Mouse (Mus musculus) heart, postnatal 25 days (tissue): ENCODE measurements around the gene Eme2. TPM values are rescaled to one million over a fixed set of nuclear protein-coding genes. Genes with fewer than 3 reads are reported as not detected.

ENCODE experiments used
- DNase-seq: peaks from one replicate; pipeline ENCODE4 v3.0.0; 2022; ENCODE audit warnings: low spot score
- intact Hi-C: fragments of 180-260 bp; cut with DNase I; formaldehyde crosslinking; loops from one replicate; pipeline ENCODE4 v1.15.1; 2025
- total RNA-seq, 2 experiments: library from RNA; stranded (reverse); gene quantifications; 2 replicates each; pipeline ENCODE4 v1.2.3; 2021

The Eme2 gene
- total RNA-seq, 2 experiments from 2014 or later, result 17.8 to 19.9 TPM

- no peak for DNase-seq
- intact Hi-C loops, result loop anchor here (2.0 kb wide), 1 partner anchor 38 kb away; the partner anchor contains the start of genes Nubp2 and Spsb3
Measured at GRCm38 (mm10) chr17:24848600-24849031, 46.3 kb downstream of the Eme2 start.

GRCm38 (mm10) chr17:24847386-24847785 lies 47.5 kb downstream of the Eme2 start:
- DNase-seq, result no peak

GRCm38 (mm10) chr17:24844525-24844924 lies 50.4 kb downstream of the Eme2 start:
- DNase-seq, result no peak
- intact Hi-C loops, result no loop called here

More at GRCm38 (mm10) chr17:24847386-24847785, 47.5 kb downstream of the Eme2 start:
- intact Hi-C loops, result no loop called here

- intact Hi-C loops, result no loop called here
- DNase-seq, result no peak
Measured at GRCm38 (mm10) chr17:24842631-24843030, 52.3 kb downstream of the Eme2 start.

- DNase-seq, result no peak
- intact Hi-C loops, result no loop called here
Measured at GRCm38 (mm10) chr17:24841133-24841532, 53.8 kb downstream of the Eme2 start.

- intact Hi-C loops, result no loop called here
- no peak for DNase-seq
Measured at GRCm38 (mm10) chr17:24840341-24840740, 54.5 kb downstream of the Eme2 start.

GRCm38 (mm10) chr17:24839842-24840241 lies 55.0 kb downstream of the Eme2 start, which contains the start of gene Hagh:
Gene Hagh (plus strand): TSS chr17:24840143.
- no peak for DNase-seq
- intact Hi-C loops, result no loop called here

Other genes starting within 250 kb of the Eme2 start
- gene Slc9a3r2, start 244.8 kb downstream of the Eme2 start, total RNA-seq, result 100 to 1,000 TPM in 1 of 2 experiments, 10 to 100 TPM in 1; 96.0 to 135 TPM
- gene Npw, start 236.6 kb downstream of the Eme2 start, total RNA-seq, result not detected
- 10 to 100 TPM; 17.5 to 17.9 TPM for gene Zfp598, start 225.4 kb downstream of the Eme2 start, total RNA-seq
- not detected for gene Syngr3, start 205.1 kb downstream of the Eme2 start, total RNA-seq
- 10 to 100 TPM; 21.9 to 22.1 TPM for gene Gfer, start 198.9 kb downstream of the Eme2 start, total RNA-seq
- gene Noxo1, start 198.9 kb downstream of the Eme2 start, total RNA-seq, result under 1 TPM; 0.50 to 0.55 TPM
- 10 to 100 TPM; 16.0 to 16.9 TPM for gene Tbl3, start 187.4 kb downstream of the Eme2 start, total RNA-seq
- not detected for gene Rnf151, start 177.0 kb downstream of the Eme2 start, total RNA-seq
- gene Rps2, start 177.0 kb downstream of the Eme2 start, total RNA-seq, result 100 to 1,000 TPM; 745 to 758 TPM
- gene Ndufb10, start 170.6 kb downstream of the Eme2 start, total RNA-seq, result 1,000 to 10,000 TPM; 1,080 to 1,118 TPM
- gene Rpl3l, start 167.3 kb downstream of the Eme2 start, total RNA-seq, result 100 to 1,000 TPM; 375 to 390 TPM
- 100 to 1,000 TPM; 191 to 194 TPM for gene Msrb1, start 158.4 kb downstream of the Eme2 start, total RNA-seq
- not detected for gene Hs3st6, start 142.1 kb downstream of the Eme2 start, total RNA-seq
- gene Meiob, start 90.8 kb downstream of the Eme2 start, total RNA-seq, result not detected
- 100 to 1,000 TPM in 1 of 2 experiments, 10 to 100 TPM in 1; 97.1 to 108 TPM for gene Hagh, start 54.9 kb downstream of the Eme2 start, total RNA-seq
- gene Fahd1, start 44.7 kb downstream of the Eme2 start, total RNA-seq, result 10 to 100 TPM; 88.1 to 88.6 TPM
- 1 to 10 TPM; 6.9 TPM for gene Igfals, start 29.1 kb downstream of the Eme2 start, total RNA-seq
- gene Nubp2, start 8.7 kb downstream of the Eme2 start, total RNA-seq, result 10 to 100 TPM; 18.2 to 19.4 TPM
- gene Spsb3, start 8.4 kb downstream of the Eme2 start, total RNA-seq, result 10 to 100 TPM; 33.4 to 36.3 TPM
- 100 to 1,000 TPM; 110 to 111 TPM for gene Mrps34, start within 50 bp of the Eme2 start, total RNA-seq
- 10 to 100 TPM; 33.9 to 35.6 TPM for gene Nme3, start 1.4 kb upstream of the Eme2 start, total RNA-seq
- gene Mapk8ip3, start 41.9 kb upstream of the Eme2 start, total RNA-seq, result 10 to 100 TPM; 65.1 to 70.2 TPM
- gene Jpt2, start 65.6 kb upstream of the Eme2 start, total RNA-seq, result 1 to 10 TPM; 8.4 to 8.6 TPM
- 10 to 100 TPM; 10.8 to 13.3 TPM for gene Cramp1l, start 120.7 kb upstream of the Eme2 start, total RNA-seq
- 1 to 10 TPM; 4.9 to 6.6 TPM for gene Ift140, start 121.0 kb upstream of the Eme2 start, total RNA-seq
- 10 to 100 TPM; 34.5 to 41.7 TPM for gene Tmem204, start 188.5 kb upstream of the Eme2 start, total RNA-seq
- gene Telo2, start 220.9 kb upstream of the Eme2 start, total RNA-seq, result 10 to 100 TPM; 10.8 to 12.2 TPM
- gene Ptx4, start 225.7 kb upstream of the Eme2 start, total RNA-seq, result 1 to 10 TPM; 3.7 to 6.7 TPM
- 10 to 100 TPM; 25.5 to 27.5 TPM for gene Clcn7, start 238.3 kb upstream of the Eme2 start, total RNA-seq